Mouse (Mus musculus): ENCODE results near the gene Zfp446.

GRCm38 (mm10) chr7:13031069-13031468 lies 53.4 kb downstream of the Zfp446 start:
- TF ChIP-seq POLR2A (IDR thresholded peaks at IDR 0.05; ENCODE audit: low read depth, low read length) = no peak
- no peak for TF ChIP-seq CTCF (IDR thresholded peaks at IDR 0.05; ENCODE audit: extremely low read depth, insufficient read depth, insufficient read length, insufficient replicate concordance)

All from spleen, adult 2 months (tissue).